Mouse (Mus musculus): Measurements from ENCODE around the gene Lbhd1.

- TF ChIP-seq CTCF (IDR thresholded peaks at IDR 0.05; ENCODE audit: low read depth), result no peak
- no peak for TF ChIP-seq EP300 (IDR thresholded peaks at IDR 0.05; ENCODE audit: low read depth)
These were observed 57.6 kb downstream of the Lbhd1 start for GRCm38 (mm10) chr19:8941136-8941514.
